Comparison of ENCODE assay signal across 8 mouse cellular contexts in the genomic region with DNA sequence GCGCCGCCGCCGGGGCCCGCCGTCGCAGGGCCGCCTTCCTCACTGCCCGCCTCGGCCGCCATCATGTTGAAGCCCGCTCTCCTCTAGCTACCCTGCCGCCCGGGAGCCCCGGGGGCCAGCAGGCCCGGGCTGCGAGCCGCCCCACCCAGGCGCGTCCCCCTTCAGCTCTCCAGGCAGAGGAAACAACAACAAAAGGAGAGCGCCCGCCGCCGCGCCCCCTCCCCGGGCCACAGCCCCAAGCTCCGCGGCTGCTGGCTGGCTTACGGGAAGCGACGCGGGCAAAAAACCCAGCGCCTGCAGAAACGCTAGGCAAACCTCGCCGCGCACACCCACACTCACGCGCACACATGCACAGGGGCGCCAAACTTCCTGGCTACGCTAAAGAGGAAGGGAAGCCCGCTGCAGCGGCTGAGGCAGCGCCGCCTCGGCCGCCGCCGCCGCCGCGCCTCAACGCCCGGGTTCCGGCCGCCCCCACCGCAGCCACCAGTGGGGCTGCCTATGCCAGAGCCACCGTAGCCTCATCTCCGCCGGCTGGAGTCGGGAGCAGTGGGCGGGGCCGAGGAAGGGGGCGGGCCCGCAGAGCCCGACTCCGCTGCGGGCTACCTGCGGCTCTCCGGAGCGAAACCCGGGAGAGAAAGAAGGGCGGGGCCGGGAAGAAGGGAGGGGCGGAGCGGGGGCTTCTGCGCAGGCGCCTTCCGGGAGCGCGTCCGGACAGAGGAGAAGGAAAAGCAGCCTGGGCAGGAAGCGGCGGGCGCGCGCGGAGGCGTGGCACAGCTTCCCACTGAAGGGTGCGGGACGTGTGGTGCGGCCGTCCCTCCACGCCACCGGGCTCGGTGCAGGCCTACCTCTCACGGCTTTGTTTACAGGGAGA. TPM values are rescaled to one million over a fixed set of nuclear protein-coding genes. Genes with fewer than 3 reads are reported as not detected.
DNase-seq lines count a peak whose midpoint lies in the region; ATAC-seq and TF ChIP-seq lines count a peak whose summit lies in the region.

Gene Rasa1, minus strand, starts transcription at position 288 of the 871 bp plus-strand sequence.

- H3K4me3 ChIP-seq in G1E (ENCODE audit: low read depth, low read length), result peak within 1 kb of the TSS; percentile 98
- peak within 1 kb of the TSS; percentile 100 for H3K4me3 ChIP-seq in forebrain, embryonic 16.5 days (replicated peaks; ENCODE audit: low read length)
- peak within 1 kb of the TSS; percentile 97 for H3K4me3 ChIP-seq in lung, embryonic 15.5 days

- peak; percentile 73 for DNase-seq in G1E (ENCODE audit: low spot score)
- DNase-seq in cerebellum, adult 18-20 months, result peak; percentile 94 to 96
- DNase-seq in heart, postnatal 36 days, result peak; percentile 90 to 92
- peak; percentile 89 to 91 for DNase-seq in layer of hippocampus, adult 8-10 months (ENCODE audit: low spot score in 2 of 2)
- peak; percentile 94 for DNase-seq in ovary, adult 18-20 months (ENCODE audit: low spot score)
- DNase-seq in thymus, postnatal 0 days (ENCODE audit: low spot score), result peak; percentile 96

- peak within 1 kb of the TSS; percentile 98 for H3K9ac ChIP-seq in forebrain, embryonic 16.5 days (replicated peaks; ENCODE audit: low read depth, low read length)
- H3K9ac ChIP-seq in lung, embryonic 15.5 days, result peak within 1 kb of the TSS; percentile 98

- no peaks in the 10 kb centered on the region for H3K36me3 ChIP-seq in G1E (replicated peaks)
- H3K36me3 ChIP-seq in forebrain, embryonic 16.5 days (ENCODE audit: control insufficient read depth, insufficient read depth), result no peaks in the 10 kb centered on the region
- H3K36me3 ChIP-seq in lung, embryonic 15.5 days, result no peaks in the 10 kb centered on the region

- peak within 1 kb of the TSS; percentile 59 for H3K4me2 ChIP-seq in forebrain, embryonic 16.5 days (ENCODE audit: low read length)
- peak within 1 kb of the TSS; percentile 55 for H3K4me2 ChIP-seq in lung, embryonic 15.5 days

- no peaks in the 10 kb centered on the region for H3K9me3 ChIP-seq in G1E (replicated peaks)
- no peaks in the 10 kb centered on the region for H3K9me3 ChIP-seq in forebrain, embryonic 16.5 days (ENCODE audit: control insufficient read depth, low read length)
- H3K9me3 ChIP-seq in lung, embryonic 15.5 days, result no peaks in the 10 kb centered on the region

- TF ChIP-seq CTCF in G1E (IDR thresholded peaks at IDR 0.05; ENCODE audit: low read depth, low read length), result no peak

- intact Hi-C loops in heart, postnatal 36 days (cut with DNase I), result loop anchor here (1.0 to 5.0 kb wide), 2 partner anchors 82 to 100 kb away; partner anchors contain the start of gene Ccnh

- under 1% methylated on average over 71 of the region's 97 CpGs for WGBS in forebrain, embryonic 16.5 days
- under 1% methylated on average over 92 of the region's 97 CpGs for WGBS in lung, embryonic 15.5 days

- peak within 1 kb of the TSS; percentile 99 for H3K27ac ChIP-seq in forebrain, embryonic 16.5 days (ENCODE audit: low read length)
- H3K27ac ChIP-seq in lung, embryonic 15.5 days, result peak within 1 kb of the TSS; percentile 100

- peak; percentile 75 for ATAC-seq in G1E (ENCODE audit: extremely low read depth, insufficient number of reproducible peaks, low FRiP score, poor library complexity, severe bottlenecking)
- peak; percentile 97 for ATAC-seq in forebrain, embryonic 16.5 days
- ATAC-seq in lung, embryonic 15.5 days (ENCODE audit: borderline replicate concordance, extremely low read depth, low FRiP score, low TSS enrichment), result peak; percentile 99

- no peaks in the 10 kb centered on the region for H3K27me3 ChIP-seq in G1E (ENCODE audit: insufficient read depth, low read length)
- H3K27me3 ChIP-seq in forebrain, embryonic 16.5 days (replicated peaks; ENCODE audit: control insufficient read depth, insufficient read depth, low read length), result no peaks in the 10 kb centered on the region
- no peaks in the 10 kb centered on the region for H3K27me3 ChIP-seq in lung, embryonic 15.5 days

- H3K4me1 ChIP-seq in G1E (ENCODE audit: insufficient read depth, low read depth, low read length), result peaks cover 12% of the 10 kb centered on the region
- peaks cover 11% of the 10 kb centered on the region for H3K4me1 ChIP-seq in forebrain, embryonic 16.5 days (replicated peaks; ENCODE audit: control insufficient read depth, insufficient read depth, low read length)
- H3K4me1 ChIP-seq in lung, embryonic 15.5 days, result peaks cover 4% of the 10 kb centered on the region; the same call in 1 of the 2 replicates

RNA-seq across cellular contexts. Expression of gene Rasa1, which starts in this region (rescaled TPM):
- 261 and 283 TPM in 2 replicates for total RNA-seq in G1E (2014; fragmentation: Nextera tagmentation)
- 232 and 270 TPM in 2 replicates for total RNA-seq in G1E (2017)
- 14.1 TPM in 2 replicates for polyA plus RNA-seq in G1E (2012)
- polyA plus RNA-seq in forebrain, embryonic 16.5 days (2015; fragmentation: Nextera tagmentation; extraction: Ambion mirVana), result 68.1 and 70.3 TPM in 2 replicates
- 10 to 100 TPM; 26.6 to 28.1 TPM for total RNA-seq in heart, postnatal 36 days (2021)
- total RNA-seq in layer of hippocampus, adult 8-10 months (2022), result 10 to 100 TPM; 69.6 to 75.9 (median 72.6) TPM
- 43.3 and 45.8 TPM in 2 replicates for polyA plus RNA-seq in lung, embryonic 15.5 days (2015; fragmentation: Nextera tagmentation; extraction: Ambion mirVana)
- 47.5 and 54.7 TPM in 2 replicates for polyA plus RNA-seq in thymus, postnatal 0 days (2015; fragmentation: Nextera tagmentation; extraction: Ambion mirVana)

Comparison
In these comparisons a context has a peak if more than half of its experiments do, and no peak if none do; other contexts are left out.
1. Peak in every context shown above with its lines: DNase-seq, ATAC-seq, H3K4me3 ChIP-seq and H3K27ac ChIP-seq.